Mouse (Mus musculus) liver, adult 2 months (tissue): Measurements from ENCODE around the gene Gm6465. TPM values are rescaled to one million over a fixed set of nuclear protein-coding genes. Genes with fewer than 3 reads are reported as not detected.
"Not testable (repeated sequence)": the region's sequence is repeated elsewhere in the genome, so short reads cannot be mapped to it uniquely, and the experiment has no call there.

Experiments used
- DNase-seq: peaks from one replicate; pipeline ENCODE4 v3.0.0-alpha.2; 2011; ENCODE audit warnings: low read depth, low spot score; ENCODE audit errors: extremely low read depth
- H3K27ac ChIP-seq: fragments of 200-500 bp; replicated peaks from 2 replicates; pipeline ENCODE4 v1.5.1; 2012; ENCODE audit warnings: low read depth, mild to moderate bottlenecking, control low read depth, inconsistent platforms, low read length; ENCODE audit not compliant: insufficient read depth
- H3K27me3 ChIP-seq: fragments of 200-500 bp; 2 replicates; pipeline ENCODE4 v1.6.1; 2012; ENCODE audit warnings: mild to moderate bottlenecking, moderate library complexity, low read length, inconsistent platforms; ENCODE audit not compliant: control insufficient read depth, insufficient read depth
- H3K36me3 ChIP-seq: fragments of 200-500 bp; 2 replicates; pipeline ENCODE4 v1.6.1; 2012; ENCODE audit warnings: low read length, inconsistent platforms; ENCODE audit not compliant: control insufficient read depth, insufficient read depth
- H3K4me1 ChIP-seq: fragments of 200-500 bp; 2 replicates; pipeline ENCODE4 v1.6.1; 2011; ENCODE audit warnings: low read length; ENCODE audit not compliant: control insufficient read depth, insufficient read depth
- H3K4me3 ChIP-seq: fragments of 200-500 bp; 2 replicates; pipeline ENCODE4 v1.5.1; 2011; ENCODE audit warnings: low read depth, mild to moderate bottlenecking, control low read depth, low read length, moderate library complexity; ENCODE audit not compliant: insufficient read depth
- H3K79me2 ChIP-seq: fragments of 200-500 bp; 2 replicates; pipeline ENCODE4 v1.6.1; 2012; ENCODE audit warnings: inconsistent platforms, mild to moderate bottlenecking, low read length, moderate library complexity; ENCODE audit not compliant: control insufficient read depth, insufficient read depth
- H3K9ac ChIP-seq: fragments of 200-500 bp; 2 replicates; pipeline ENCODE4 v1.6.1; 2012; ENCODE audit warnings: low read depth, mild to moderate bottlenecking, control low read depth, inconsistent platforms, low read length
- WGBS: fragments of 180-500 bp; shearing (Covaris S2); methylation state at CpG from one replicate; pipeline ENCODE4 v1.1.7; 2018; 5-methylcytosine and 5-hydroxymethylcytosine counted together
- polyA plus RNA-seq: library from polyadenylated mRNA; depleted of rRNA; stranded (reverse); fragments of >200 nt; gene quantifications from 2 replicates; pipeline ENCODE4 v1.2.3, GENCODE M21; 2012; rRNA removed
- total RNA-seq: library from RNA; depleted of rRNA; stranded (reverse); fragments of >200 nt; gene quantifications from 2 replicates; pipeline ENCODE4 v1.2.3, GENCODE M21; 2014; rRNA removed

The Gm6465 gene
- total RNA-seq = not detected in 2 replicates
- polyA plus RNA-seq = not detected in 2 replicates

- H3K36me3 ChIP-seq, H3K4me3 ChIP-seq, H3K9ac ChIP-seq, H3K79me2 ChIP-seq, H3K27me3 ChIP-seq, H3K4me1 ChIP-seq, H3K27ac ChIP-seq, DNase-seq: not testable (repeated sequence)
- 46% methylated on average over 2 of the region's 2 CpGs for WGBS
Measured at GRCm38 (mm10) chr5:11845239-11845638, at the start of gene Gm6465. TSS of gene Gm6465 (plus strand) at chr5:11845539.

DNA sequence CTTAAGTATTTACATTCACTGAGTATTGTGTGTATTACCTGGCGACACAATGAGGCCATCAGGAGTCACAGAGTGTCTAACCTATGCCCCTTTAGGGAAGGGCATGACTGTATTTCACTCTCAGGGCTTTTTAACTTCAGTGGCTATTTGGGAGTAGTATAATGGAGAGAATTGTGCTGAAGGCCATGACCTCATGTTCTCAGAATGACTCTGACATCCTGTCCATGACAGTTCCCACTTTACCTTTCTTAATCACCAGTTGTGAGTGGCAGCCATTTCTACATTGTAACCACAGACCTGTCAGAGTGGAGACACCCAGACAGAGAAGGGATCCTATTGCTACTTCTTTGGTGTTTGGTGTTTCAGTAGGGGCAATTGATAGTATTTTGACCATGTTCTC is 485 bp downstream of the Gm6465 start:
- H3K27ac ChIP-seq, H3K27me3 ChIP-seq, H3K36me3 ChIP-seq, H3K4me1 ChIP-seq, H3K79me2 ChIP-seq, H3K4me3 ChIP-seq, DNase-seq, H3K9ac ChIP-seq: not testable (repeated sequence)
- WGBS = 58% methylated on average over 1 of the region's 1 CpGs

DNA sequence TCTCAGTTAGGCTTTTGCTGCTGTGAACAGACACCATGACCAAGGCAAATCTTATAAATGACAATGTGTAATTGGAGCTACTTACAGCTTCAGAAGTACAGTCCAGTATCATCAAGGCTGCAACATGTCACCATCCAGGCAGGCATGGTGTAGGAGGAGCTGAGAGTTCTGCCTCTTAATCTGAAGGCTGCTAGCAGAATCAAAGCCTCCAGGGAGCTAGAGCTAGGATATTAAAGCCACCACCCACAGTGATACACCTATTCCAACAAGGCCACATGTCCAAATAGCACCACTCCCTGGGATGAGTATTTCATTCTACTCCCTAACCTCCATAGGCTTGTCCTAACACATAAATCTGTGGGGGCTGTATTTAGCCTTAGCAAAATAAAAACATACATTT is 12.6 kb downstream of the Gm6465 start:
- not testable (repeated sequence) for H3K27me3 ChIP-seq, H3K4me1 ChIP-seq, H3K79me2 ChIP-seq, H3K9ac ChIP-seq, H3K36me3 ChIP-seq, H3K27ac ChIP-seq, H3K4me3 ChIP-seq, DNase-seq

Other genes with a start within 250 kb of the Gm6465 start
- not detected in 2 replicates for gene Gm8922, start 163.6 kb upstream of the Gm6465 start, total RNA-seq
- gene Gm8922, start 163.6 kb upstream of the Gm6465 start, polyA plus RNA-seq = not detected in 2 replicates
- not detected in 2 replicates for gene Gm8926, start 75.0 kb upstream of the Gm6465 start, total RNA-seq
- gene Gm8926, start 75.0 kb upstream of the Gm6465 start, polyA plus RNA-seq = not detected in 2 replicates
- gene 4933402N22Rik, start 72.5 kb downstream of the Gm6465 start, total RNA-seq = not detected in 2 replicates
- gene 4933402N22Rik, start 72.5 kb downstream of the Gm6465 start, polyA plus RNA-seq = not detected in 2 replicates